In the genomic region with DNA sequence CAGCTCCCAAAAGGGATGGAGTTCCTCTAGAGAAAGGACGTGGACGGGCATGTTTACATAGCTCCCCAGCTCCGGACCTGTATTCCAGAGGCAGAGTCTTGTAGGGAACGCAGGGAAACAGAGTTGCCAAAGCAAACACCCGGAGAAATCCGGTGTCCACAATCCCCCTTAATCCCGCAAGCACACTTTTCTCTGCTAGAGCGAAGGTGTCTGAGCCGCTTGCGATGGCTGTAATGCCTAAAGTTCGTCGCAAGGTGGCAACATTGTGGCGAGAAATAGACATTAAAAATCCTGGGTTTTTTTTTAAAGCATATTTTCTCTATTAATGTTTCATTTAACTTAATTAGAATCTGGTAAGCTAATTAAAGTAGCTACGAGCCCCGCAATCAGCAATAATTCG, we compare ENCODE assay signal across 8 mouse cellular contexts. TPM values are rescaled to one million over a fixed set of nuclear protein-coding genes. Genes with fewer than 3 reads are reported as not detected.
DNase-seq lines count a peak whose midpoint lies in the region; ATAC-seq lines count a peak whose summit lies in the region.

No protein-coding gene starts in this region.

- intact Hi-C loops in left cerebral cortex, postnatal 4 days (cut with DNase I), result loop anchor here (5.0 to 10.0 kb wide), 4 partner anchors 329 to 851 kb away; a partner anchor contains a TSS

- peak overlapping the region; percentile 24 for H3K4me3 ChIP-seq in embryonic facial prominence, embryonic 12.5 days
- peak overlapping the region; percentile 26 for H3K4me3 ChIP-seq in hindbrain, embryonic 13.5 days
- peak overlapping the region; percentile 30 for H3K4me3 ChIP-seq in liver, embryonic 11.5 days (ENCODE audit: low read depth, low read length)

- no peak for ATAC-seq in embryonic facial prominence, embryonic 12.5 days (ENCODE audit: insufficient number of reproducible peaks, insufficient read depth, low FRiP score, low TSS enrichment)
- ATAC-seq in hindbrain, embryonic 13.5 days (ENCODE audit: low FRiP score), result no peak
- no peak for ATAC-seq in liver, embryonic 11.5 days (replicated peaks; ENCODE audit: low FRiP score)
- ATAC-seq in activated CD4-positive, CD25-positive, alpha-beta regulatory T cell, adult 4 months, result no peak

- H3K4me2 ChIP-seq in embryonic facial prominence, embryonic 12.5 days (replicated peaks), result peak overlapping the region; percentile 48
- H3K4me2 ChIP-seq in hindbrain, embryonic 13.5 days, result peak overlapping the region; percentile 50
- H3K4me2 ChIP-seq in liver, embryonic 11.5 days, result peak overlapping the region; percentile 49

- no peaks in the 10 kb centered on the region for H3K9me3 ChIP-seq in embryonic facial prominence, embryonic 12.5 days
- H3K9me3 ChIP-seq in hindbrain, embryonic 13.5 days, result no peaks in the 10 kb centered on the region
- H3K9me3 ChIP-seq in liver, embryonic 11.5 days (ENCODE audit: control insufficient read depth, low read length), result no peaks in the 10 kb centered on the region

- H3K36me3 ChIP-seq in embryonic facial prominence, embryonic 12.5 days, result no peaks in the 10 kb centered on the region
- H3K36me3 ChIP-seq in hindbrain, embryonic 13.5 days, result no peaks in the 10 kb centered on the region
- H3K36me3 ChIP-seq in liver, embryonic 11.5 days (ENCODE audit: control insufficient read depth, insufficient read depth, low read length), result no peaks in the 10 kb centered on the region

- H3K4me1 ChIP-seq in embryonic facial prominence, embryonic 12.5 days, result peaks cover 33% of the 10 kb centered on the region
- peaks cover 72% of the 10 kb centered on the region for H3K4me1 ChIP-seq in hindbrain, embryonic 13.5 days (replicated peaks)
- H3K4me1 ChIP-seq in liver, embryonic 11.5 days (replicated peaks; ENCODE audit: control insufficient read depth, insufficient read depth, low read length), result peaks cover 15% of the 10 kb centered on the region

- H3K27ac ChIP-seq in embryonic facial prominence, embryonic 12.5 days, result no peak overlapping the region
- H3K27ac ChIP-seq in hindbrain, embryonic 13.5 days, result no peak overlapping the region
- H3K27ac ChIP-seq in liver, embryonic 11.5 days (ENCODE audit: low read depth, low read length), result no peak overlapping the region

- peak; percentile 56 to 72 for DNase-seq in left cerebral cortex, adult 18-20 months (ENCODE audit: low spot score in 2 of 2)
- DNase-seq in left cerebral cortex, postnatal 4 days, result no peak
- DNase-seq in R1 (ENCODE audit: low read depth, low spot score), result peak; percentile 66
- no peak for DNase-seq in liver, embryonic 11.5 days (ENCODE audit: low spot score)
- DNase-seq in neural tube, embryonic 10.5 days (ENCODE audit: extremely low spot score, low spot score), result peak; percentile 67

- no peak overlapping the region for H3K9ac ChIP-seq in embryonic facial prominence, embryonic 12.5 days
- peak overlapping the region; percentile 20; the same call in 1 of the 2 replicates for H3K9ac ChIP-seq in hindbrain, embryonic 13.5 days
- H3K9ac ChIP-seq in liver, embryonic 11.5 days (ENCODE audit: low read depth, low read length), result no peak overlapping the region

- WGBS in embryonic facial prominence, embryonic 12.5 days, result under 1% methylated on average over 16 of the region's 16 CpGs
- WGBS in hindbrain, embryonic 13.5 days, result under 1% methylated on average over 16 of the region's 16 CpGs
- WGBS in liver, embryonic 11.5 days, result under 1% methylated on average over 16 of the region's 16 CpGs

- peaks cover 75% of the 10 kb centered on the region for H3K27me3 ChIP-seq in embryonic facial prominence, embryonic 12.5 days
- H3K27me3 ChIP-seq in hindbrain, embryonic 13.5 days, result peaks cover 74% of the 10 kb centered on the region
- peaks cover 76% of the 10 kb centered on the region for H3K27me3 ChIP-seq in liver, embryonic 11.5 days (replicated peaks; ENCODE audit: control insufficient read depth, insufficient read depth, low read length)

RNA-seq across cellular contexts. Expression of a gene that starts 13.0 kb away (rescaled TPM):
- total RNA-seq in left cerebral cortex, adult 18-20 months (2021), result under 1 TPM; 0.23 TPM
- under 1 TPM; 0.10 to 0.56 TPM for total RNA-seq in left cerebral cortex, postnatal 4 days (2021)
- 0.24 and 0.35 TPM in 2 replicates for polyA plus RNA-seq in embryonic facial prominence, embryonic 12.5 days (2016; fragmentation: Nextera tagmentation; extraction: Ambion mirVana)
- 18.5 and 25.5 TPM in 2 replicates for polyA plus RNA-seq in hindbrain, embryonic 13.5 days (2015; fragmentation: Nextera tagmentation; extraction: Ambion mirVana)
- not detected in 2 replicates for polyA plus RNA-seq in liver, embryonic 11.5 days (2014; fragmentation: Nextera tagmentation; extraction: Ambion mirVana)
- polyA plus RNA-seq in activated CD4-positive, CD25-positive, alpha-beta regulatory T cell, adult 4 months (2017; shearing (Covaris generic)), result not detected

Comparison
In these comparisons a context has a peak if more than half of its experiments do, and no peak if none do; other contexts are left out.
1. DNase-seq: peak in left cerebral cortex, adult 18-20 months (2 of 2), R1 (single experiment) and neural tube, embryonic 10.5 days (single experiment); none in left cerebral cortex, postnatal 4 days (single experiment) and liver, embryonic 11.5 days (single experiment).
2. RNA of a gene that starts 13.0 kb away (polyA plus RNA-seq): 18.5 to 25.5 TPM in hindbrain, embryonic 13.5 days; 0.24 to 0.35 TPM in embryonic facial prominence, embryonic 12.5 days, not detected in liver, embryonic 11.5 days and not detected in activated CD4-positive, CD25-positive, alpha-beta regulatory T cell, adult 4 months; every median in the first group is over 10 times any median in the second.
3. Peak in every context shown above with its lines, with median percentiles within 50 percentile points of each other: H3K4me2 ChIP-seq and H3K4me3 ChIP-seq.